Mouse (Mus musculus): ENCODE measurements around the gene Mettl1.
"Not testable (repeated sequence)": the region's sequence is repeated elsewhere in the genome, so short reads cannot be mapped to it uniquely, and the experiment has no call there.

Mettl1 gene

GRCm38 (mm10) chr10:127068360-127069038, 27.3 kb downstream of the Mettl1 start:
- no peak for DNase-seq (ENCODE audit: low spot score in 2 of 2)

GRCm38 (mm10) chr10:127069281-127070189, 28.3 kb downstream of the Mettl1 start:
- DNase-seq (ENCODE audit: low spot score in 2 of 2): no peak

- DNase-seq (ENCODE audit: low spot score in 2 of 2): peak; percentile 79
Observed at GRCm38 (mm10) chr10:127070190-127071121, 29.2 kb downstream of the Mettl1 start, which contains the start of gene Tspan31. Gene Tspan31 (minus strand): TSS chr10:127070264.

GRCm38 (mm10) chr10:127071203-127071602, 30.0 kb downstream of the Mettl1 start:
- no peak for DNase-seq (ENCODE audit: low spot score in 2 of 2)

GRCm38 (mm10) chr10:127072270-127072669, 31.1 kb downstream of the Mettl1 start:
- DNase-seq (ENCODE audit: low spot score in 2 of 2): not testable (repeated sequence)

- DNase-seq (ENCODE audit: low spot score in 2 of 2): not testable (repeated sequence)
Observed at GRCm38 (mm10) chr10:127072969-127073368, 31.8 kb downstream of the Mettl1 start.

- no peak for DNase-seq (ENCODE audit: low spot score in 2 of 2)
Observed at GRCm38 (mm10) chr10:127073981-127074380, 32.8 kb downstream of the Mettl1 start.

- peak; percentile 67 to 81 for DNase-seq (ENCODE audit: low spot score in 2 of 2)
Observed at GRCm38 (mm10) chr10:127075080-127075479, 33.9 kb downstream of the Mettl1 start, which contains the start of gene Agap2. Gene Agap2 (plus strand): TSS chr10:127075284.

- no peak for DNase-seq (ENCODE audit: low spot score in 2 of 2)
Observed at GRCm38 (mm10) chr10:127075651-127076050, 34.4 kb downstream of the Mettl1 start.

- DNase-seq (ENCODE audit: low spot score in 2 of 2): no peak
Observed at GRCm38 (mm10) chr10:127076082-127076481, 34.9 kb downstream of the Mettl1 start.

- DNase-seq (ENCODE audit: low spot score in 2 of 2): no peak
Observed at GRCm38 (mm10) chr10:127077515-127077914, 36.3 kb downstream of the Mettl1 start.

GRCm38 (mm10) chr10:127078001-127078676, 36.9 kb downstream of the Mettl1 start:
- DNase-seq (ENCODE audit: low spot score in 2 of 2): no peak

GRCm38 (mm10) chr10:127078677-127079575, 37.7 kb downstream of the Mettl1 start:
- DNase-seq (ENCODE audit: low spot score in 2 of 2): no peak

GRCm38 (mm10) chr10:127079665-127080391, 38.6 kb downstream of the Mettl1 start:
- DNase-seq (ENCODE audit: low spot score in 2 of 2): no peak

- no peak for DNase-seq (ENCODE audit: low spot score in 2 of 2)
Observed at GRCm38 (mm10) chr10:127080901-127081780, 39.9 kb downstream of the Mettl1 start.

- DNase-seq (ENCODE audit: low spot score in 2 of 2): no peak
Observed at GRCm38 (mm10) chr10:127081996-127082620, 40.9 kb downstream of the Mettl1 start.

GRCm38 (mm10) chr10:127083292-127083914, 42.2 kb downstream of the Mettl1 start:
- DNase-seq (ENCODE audit: low spot score in 2 of 2): no peak
